Comparison of ENCODE assay signal across 10 mouse cellular contexts in the genomic region with DNA sequence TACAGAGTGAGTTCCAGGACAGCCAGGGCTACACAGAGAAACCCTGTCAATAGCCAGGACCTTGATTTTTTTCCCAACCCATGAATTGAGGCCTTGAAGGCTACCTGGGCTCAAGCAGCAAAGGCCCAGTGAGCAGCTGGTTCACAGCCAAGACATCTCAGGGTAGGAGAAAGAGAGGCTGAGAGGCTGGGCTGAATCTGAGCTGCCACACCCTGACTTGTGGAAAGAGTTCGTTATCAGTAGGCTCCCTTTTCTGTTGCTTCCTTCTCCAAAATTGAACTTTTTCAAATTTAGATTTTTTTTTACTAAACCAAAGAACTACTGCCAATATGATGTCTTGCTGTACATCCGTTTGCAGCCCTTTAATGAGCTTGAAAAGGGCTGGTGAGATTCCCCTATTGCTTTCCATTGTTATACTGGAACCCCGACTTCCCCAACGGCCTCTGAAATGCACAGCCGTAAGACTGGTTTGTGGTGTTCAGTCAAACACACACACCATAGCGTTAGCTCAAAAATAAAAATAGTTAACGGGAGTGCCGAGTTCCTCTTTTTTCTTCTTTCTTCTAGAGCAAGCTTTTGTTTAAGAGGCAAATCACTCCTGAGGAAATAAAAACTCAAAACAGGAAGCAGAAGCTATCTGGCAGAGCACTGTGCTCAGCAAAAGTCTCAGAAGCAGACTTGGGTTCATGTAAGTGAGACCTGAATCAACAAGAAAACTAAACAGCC. TPM values are rescaled to one million over a fixed set of nuclear protein-coding genes. Genes with fewer than 3 reads are reported as not detected.
DNase-seq lines count a peak whose midpoint lies in the region; ATAC-seq lines count a peak whose summit lies in the region.
"Had no signal": no experiment of that assay in that cellular context is flagged by ENCODE, and none has a peak within 500 bp of the region (broad histone marks: within the 10 kb centered on the region; RNA-seq: fewer than 3 reads in every experiment).

No protein-coding gene starts in this region.

- peak; percentile 67 for ATAC-seq in CD4-positive, CD25-positive, alpha-beta regulatory T cell, adult 4 months

- no peaks in the 10 kb centered on the region for H3K36me3 ChIP-seq in macrophage (ENCODE audit: inconsistent target)

- no peak overlapping the region for H3K4me3 ChIP-seq in brown adipose tissue, adult 24 weeks (ENCODE audit: insufficient read depth, low read depth, low read length)
- no peak overlapping the region for H3K4me3 ChIP-seq in macrophage (ENCODE audit: inconsistent target)

- H3K4me1 ChIP-seq in brown adipose tissue, adult 24 weeks (ENCODE audit: control insufficient read depth, insufficient read depth, insufficient read length, low read length): peaks cover 6% of the 10 kb centered on the region; the same call in 1 of the 2 replicates

- 2% methylated on average over 8 of the region's 8 CpGs for WGBS in macrophage (ENCODE audit: missing documents)

- DNase-seq in layer of hippocampus, adult 9-11 months: peak; percentile 74
- DNase-seq in layer of hippocampus, adult 11-12 months (ENCODE audit: low spot score): no peak
- DNase-seq in layer of hippocampus, adult 8-10 months (ENCODE audit: low spot score in 2 of 2): no peak
- DNase-seq in layer of hippocampus, postnatal 25 days (ENCODE audit: extremely low spot score in 1 of 2, low spot score in 1 of 2): no peak
- no peak for DNase-seq in left cerebral cortex, adult 11 months (ENCODE audit: low spot score)
- DNase-seq: cerebellum, postnatal 36 days; gastrocnemius, postnatal 10 days had no signal

- peaks cover 12% of the 10 kb centered on the region; the same call in 1 of the 2 replicates for H3K79me2 ChIP-seq in macrophage (ENCODE audit: inconsistent target)

- H3K27ac ChIP-seq in brown adipose tissue, adult 24 weeks (replicated peaks; ENCODE audit: low read depth, low read length): peak overlapping the region; percentile 74
- H3K27ac ChIP-seq in macrophage: peak overlapping the region; percentile 100

RNA-seq across cellular contexts. Expression of a gene that starts 11.7 kb away (rescaled TPM):
- 10 to 100 TPM; 19.0 to 28.0 TPM for polyA plus RNA-seq in CD4-positive, CD25-positive, alpha-beta regulatory T cell, adult 4 months (2017; shearing (Covaris generic))
- polyA plus RNA-seq in brown adipose tissue, adult 24 weeks (2012; ENCODE audit: insufficient read depth, insufficient read length, missing spikeins): 48.1 and 50.2 TPM in 2 replicates
- total RNA-seq in macrophage (2018; cell fraction: chromatin; rRNA removed): 100 to 1,000 TPM in 25 of 26 experiments, 10 to 100 TPM in 1; 88.6 to 854 (median 496) TPM
- total RNA-seq in macrophage (2018; cell fraction: cytosol; rRNA removed): 1,000 to 10,000 TPM; 1,640 to 2,709 (median 2,101) TPM
- total RNA-seq in macrophage (2018; cell fraction: nucleus; rRNA removed): 1,000 to 10,000 TPM in 25 of 26 experiments, 100 to 1,000 TPM in 1; 456 to 3,671 (median 2,465) TPM
- 1,992 to 3,134 TPM (median 2,166 TPM) in 3 replicates for polyA plus RNA-seq in macrophage (2018)
- 100 to 1,000 TPM in 2 of 4 experiments, 10 to 100 TPM in 2; 82.8 to 200 (median 127) TPM for total RNA-seq in layer of hippocampus, adult 8-10 months (2022)
- total RNA-seq in layer of hippocampus, postnatal 25 days (2021): 100 to 1,000 TPM in 1 of 2 experiments, 10 to 100 TPM in 1; 98.6 to 102 TPM

RNA-seq across cellular contexts. Expression of a gene that starts 17.6 kb away (rescaled TPM):
- 10 to 100 TPM; 22.8 to 28.8 TPM for polyA plus RNA-seq in CD4-positive, CD25-positive, alpha-beta regulatory T cell, adult 4 months (2017; shearing (Covaris generic))
- 15.2 and 15.6 TPM in 2 replicates for polyA plus RNA-seq in brown adipose tissue, adult 24 weeks (2012; ENCODE audit: insufficient read depth, insufficient read length, missing spikeins)
- total RNA-seq in macrophage (2018; cell fraction: chromatin; rRNA removed): 10 to 100 TPM; 22.0 to 67.7 (median 45.9) TPM
- total RNA-seq in macrophage (2018; cell fraction: cytosol; rRNA removed): 10 to 100 TPM; 16.6 to 31.3 (median 26.2) TPM
- 10 to 100 TPM; 19.4 to 41.1 (median 29.3) TPM for total RNA-seq in macrophage (2018; cell fraction: nucleus; rRNA removed)
- polyA plus RNA-seq in macrophage (2018): 27.9 to 40.8 TPM (median 29.5 TPM) in 3 replicates
- total RNA-seq in layer of hippocampus, adult 8-10 months (2022): 10 to 100 TPM; 24.9 to 29.8 (median 26.9) TPM
- 10 to 100 TPM; 25.6 to 27.1 TPM for total RNA-seq in layer of hippocampus, postnatal 25 days (2021)

Comparison
In these comparisons a context has a peak if more than half of its experiments do, and no peak if none do; other contexts are left out.
1. RNA of a gene that starts 11.7 kb away (polyA plus RNA-seq): 1,992 to 3,134 TPM in macrophage; 48.1 to 50.2 TPM in brown adipose tissue, adult 24 weeks and 19.0 to 28.0 TPM in CD4-positive, CD25-positive, alpha-beta regulatory T cell, adult 4 months; every median in the first group is over 10 times any median in the second.